Mouse (Mus musculus): ENCODE results near the gene Wdr89. TPM values are rescaled to one million over a fixed set of nuclear protein-coding genes. Genes with fewer than 3 reads are reported as not detected.

Wdr89 gene
- polyA plus RNA-seq, 1 experiment, result 7.0 TPM

GRCm38 (mm10) chr12:75623292-75623691, 46.0 kb downstream of the Wdr89 start:
- Histone ChIP-seq H3K4me3 (ENCODE audit: insufficient read depth, low read length) (no peak overlapping the region), H3K27ac (ENCODE audit: insufficient read depth, low read length) (no peak overlapping the region), H3K4me1 (ENCODE audit: control insufficient read depth, insufficient read depth, low read length) (no peaks in the 10 kb centered on the region)
- TF ChIP-seq POLR2A (IDR thresholded peaks at IDR 0.05; ENCODE audit: extremely low read depth, insufficient read depth, low read length) (no peak), CTCF (IDR thresholded peaks at IDR 0.05; ENCODE audit: extremely low read depth, insufficient read depth, low read length) (no peak)

DNA sequence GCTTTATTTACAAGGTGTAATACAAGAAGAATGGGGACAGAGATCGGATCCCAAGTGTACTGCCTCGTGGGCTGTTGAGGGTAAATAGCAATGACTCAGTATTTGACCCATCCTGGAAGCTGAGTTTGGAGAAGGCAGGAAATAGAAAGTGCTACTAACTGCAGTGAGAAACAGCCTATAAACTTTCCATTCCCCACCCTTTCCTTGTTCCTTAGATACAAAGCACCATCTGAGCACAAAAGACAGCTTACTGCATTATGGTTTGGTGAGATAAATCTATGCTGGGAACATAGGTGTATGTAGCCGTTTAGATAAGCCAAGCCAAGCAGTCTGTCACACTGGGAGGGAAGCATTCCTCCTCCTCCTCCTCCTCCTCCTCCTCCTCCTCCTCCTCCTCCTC, 46.5 kb downstream of the Wdr89 start:
- Histone ChIP-seq H3K27ac (ENCODE audit: insufficient read depth, low read length) (no peak overlapping the region), H3K4me1 (ENCODE audit: control insufficient read depth, insufficient read depth, low read length) (no peaks in the 10 kb centered on the region), H3K4me3 (ENCODE audit: insufficient read depth, low read length) (no peak overlapping the region)
- TF ChIP-seq CTCF (IDR thresholded peaks at IDR 0.05; ENCODE audit: extremely low read depth, insufficient read depth, low read length), result no peak
- TF ChIP-seq POLR2A (IDR thresholded peaks at IDR 0.05; ENCODE audit: extremely low read depth, insufficient read depth, low read length), result no peak

DNA sequence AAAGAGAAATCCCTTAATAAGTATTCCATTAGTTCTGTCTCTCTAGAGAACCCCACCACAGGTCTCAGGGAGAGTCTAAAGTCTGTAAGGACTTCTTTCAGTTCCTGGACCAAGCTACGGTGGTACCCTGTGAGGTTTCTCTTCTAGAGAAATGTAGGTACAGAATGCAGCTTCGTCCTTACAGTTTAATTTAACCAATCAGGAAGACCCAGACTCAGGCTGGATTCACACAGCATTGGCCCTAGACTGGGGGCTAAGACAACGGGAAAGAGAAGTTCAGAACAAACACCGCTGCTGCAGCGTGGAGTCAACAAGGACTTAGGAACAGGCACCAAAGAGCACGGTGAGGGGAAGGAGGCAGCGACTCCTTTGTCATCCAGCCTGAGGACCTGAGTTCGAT, 52.5 kb downstream of the Wdr89 start:
- TF ChIP-seq CTCF (IDR thresholded peaks at IDR 0.05; ENCODE audit: extremely low read depth, insufficient read depth, low read length), result no peak

GRCm38 (mm10) chr12:75616158-75616791, 53.1 kb downstream of the Wdr89 start:
- Histone ChIP-seq H3K4me1 (ENCODE audit: control insufficient read depth, insufficient read depth, low read length) (no peaks in the 10 kb centered on the region), H3K27ac (ENCODE audit: insufficient read depth, low read length) (no peak overlapping the region), H3K4me3 (ENCODE audit: insufficient read depth, low read length) (0 out of 2 replicates have a peak overlapping the region, but pooled peaks have one; percentile 21)
- TF ChIP-seq POLR2A (IDR thresholded peaks at IDR 0.05; ENCODE audit: extremely low read depth, insufficient read depth, low read length) (no peak), CTCF (IDR thresholded peaks at IDR 0.05; ENCODE audit: extremely low read depth, insufficient read depth, low read length) (no peak)

More for the DNA sequence above, 52.5 kb downstream of the Wdr89 start:
- Histone ChIP-seq H3K27ac (ENCODE audit: insufficient read depth, low read length) (no peak overlapping the region), H3K4me3 (ENCODE audit: insufficient read depth, low read length) (no peak overlapping the region), H3K4me1 (ENCODE audit: control insufficient read depth, insufficient read depth, low read length) (no peaks in the 10 kb centered on the region)

DNA sequence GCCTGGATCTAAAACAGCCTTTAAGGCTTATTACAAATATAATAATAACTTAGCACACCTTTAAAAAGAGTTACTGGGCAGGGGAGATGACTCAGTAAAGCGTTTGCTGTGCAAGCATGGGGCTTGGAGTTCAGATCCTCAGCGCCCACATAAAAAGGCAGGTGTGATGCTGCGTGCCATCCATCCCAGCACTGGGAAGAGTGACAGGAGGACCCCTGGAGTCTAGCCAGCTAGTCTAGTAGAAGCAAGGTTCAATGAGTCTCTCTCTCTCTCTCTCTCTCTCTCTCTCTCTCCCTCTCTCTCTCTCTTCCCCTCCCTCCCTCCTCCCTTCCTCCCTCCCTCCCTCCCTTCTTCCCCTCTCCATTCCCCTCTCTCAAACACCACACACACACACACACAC, 53.8 kb downstream of the Wdr89 start:
- no peaks in the 10 kb centered on the region for H3K4me1 ChIP-seq (ENCODE audit: control insufficient read depth, insufficient read depth, low read length)
- no peak overlapping the region for H3K4me3 ChIP-seq (ENCODE audit: insufficient read depth, low read length)
- no peak for TF ChIP-seq POLR2A (IDR thresholded peaks at IDR 0.05; ENCODE audit: extremely low read depth, insufficient read depth, low read length)
- no peak for TF ChIP-seq CTCF (IDR thresholded peaks at IDR 0.05; ENCODE audit: extremely low read depth, insufficient read depth, low read length)
- no peak overlapping the region for H3K27ac ChIP-seq (ENCODE audit: insufficient read depth, low read length)

DNA sequence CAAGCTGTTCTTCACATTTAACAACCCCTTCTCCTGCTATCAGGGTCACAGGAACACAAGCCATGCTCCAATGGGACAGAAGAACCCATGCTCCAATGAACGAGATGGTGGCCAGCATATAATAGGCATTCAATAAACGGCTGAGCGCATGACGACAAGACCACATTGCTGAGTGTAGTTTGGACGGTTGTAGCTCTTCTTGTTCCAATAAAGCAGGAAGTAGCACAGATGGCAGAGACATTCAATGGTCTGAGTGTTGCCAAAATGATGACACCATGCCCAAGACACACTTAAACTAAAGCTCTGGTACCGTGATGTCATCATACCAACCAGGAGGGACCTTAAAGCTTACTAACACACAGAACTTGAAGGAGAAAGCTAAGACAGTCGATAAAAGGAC, 56.6 kb downstream of the Wdr89 start:
- TF ChIP-seq CTCF (IDR thresholded peaks at IDR 0.05; ENCODE audit: extremely low read depth, insufficient read depth, low read length), result no peak
- no peak for TF ChIP-seq POLR2A (IDR thresholded peaks at IDR 0.05; ENCODE audit: extremely low read depth, insufficient read depth, low read length)
- Histone ChIP-seq H3K27ac (ENCODE audit: insufficient read depth, low read length) (no peak overlapping the region), H3K4me1 (ENCODE audit: control insufficient read depth, insufficient read depth, low read length) (no peaks in the 10 kb centered on the region), H3K4me3 (ENCODE audit: insufficient read depth, low read length) (no peak overlapping the region)

DNA sequence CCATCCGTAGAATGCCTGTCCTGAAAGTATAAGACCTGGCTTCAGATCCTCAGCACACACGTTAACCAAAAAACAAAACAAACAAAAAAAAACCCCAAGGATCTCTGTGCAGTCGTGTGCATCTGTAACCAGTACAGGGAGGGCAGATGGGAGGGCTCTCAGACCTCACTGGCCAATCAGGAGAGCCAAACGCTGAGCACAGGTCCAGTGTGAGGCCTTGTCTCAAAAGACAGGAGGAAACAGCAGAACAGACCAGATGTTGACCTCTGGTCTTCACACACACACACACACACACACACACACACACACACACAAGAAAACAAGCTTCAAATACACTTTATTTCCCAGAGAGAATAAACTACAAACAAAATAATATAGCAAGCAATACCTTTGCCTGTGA, 69.8 kb downstream of the Wdr89 start:
- TF ChIP-seq CTCF (IDR thresholded peaks at IDR 0.05; ENCODE audit: extremely low read depth, insufficient read depth, low read length) (no peak), POLR2A (IDR thresholded peaks at IDR 0.05; ENCODE audit: extremely low read depth, insufficient read depth, low read length) (no peak)
- Histone ChIP-seq H3K4me3 (ENCODE audit: insufficient read depth, low read length) (no peak overlapping the region), H3K27ac (ENCODE audit: insufficient read depth, low read length) (no peak overlapping the region), H3K4me1 (ENCODE audit: control insufficient read depth, insufficient read depth, low read length) (0 out of 2 replicates have a peak, but pooled peaks cover under 1% of the 10 kb centered on the region)

- H3K4me1 ChIP-seq (ENCODE audit: control insufficient read depth, insufficient read depth, low read length), result peaks cover 3% of the 10 kb centered on the region
- H3K4me3 ChIP-seq (ENCODE audit: insufficient read depth, low read length), result no peak overlapping the region
- H3K27ac ChIP-seq (ENCODE audit: insufficient read depth, low read length), result no peak overlapping the region
- TF ChIP-seq CTCF (IDR thresholded peaks at IDR 0.05; ENCODE audit: extremely low read depth, insufficient read depth, low read length), result no peak
Measured at GRCm38 (mm10) chr12:75598988-75599387, 70.3 kb downstream of the Wdr89 start.

GRCm38 (mm10) chr12:75597707-75598106, 71.6 kb downstream of the Wdr89 start:
- no peak overlapping the region for H3K27ac ChIP-seq (ENCODE audit: insufficient read depth, low read length)

DNA sequence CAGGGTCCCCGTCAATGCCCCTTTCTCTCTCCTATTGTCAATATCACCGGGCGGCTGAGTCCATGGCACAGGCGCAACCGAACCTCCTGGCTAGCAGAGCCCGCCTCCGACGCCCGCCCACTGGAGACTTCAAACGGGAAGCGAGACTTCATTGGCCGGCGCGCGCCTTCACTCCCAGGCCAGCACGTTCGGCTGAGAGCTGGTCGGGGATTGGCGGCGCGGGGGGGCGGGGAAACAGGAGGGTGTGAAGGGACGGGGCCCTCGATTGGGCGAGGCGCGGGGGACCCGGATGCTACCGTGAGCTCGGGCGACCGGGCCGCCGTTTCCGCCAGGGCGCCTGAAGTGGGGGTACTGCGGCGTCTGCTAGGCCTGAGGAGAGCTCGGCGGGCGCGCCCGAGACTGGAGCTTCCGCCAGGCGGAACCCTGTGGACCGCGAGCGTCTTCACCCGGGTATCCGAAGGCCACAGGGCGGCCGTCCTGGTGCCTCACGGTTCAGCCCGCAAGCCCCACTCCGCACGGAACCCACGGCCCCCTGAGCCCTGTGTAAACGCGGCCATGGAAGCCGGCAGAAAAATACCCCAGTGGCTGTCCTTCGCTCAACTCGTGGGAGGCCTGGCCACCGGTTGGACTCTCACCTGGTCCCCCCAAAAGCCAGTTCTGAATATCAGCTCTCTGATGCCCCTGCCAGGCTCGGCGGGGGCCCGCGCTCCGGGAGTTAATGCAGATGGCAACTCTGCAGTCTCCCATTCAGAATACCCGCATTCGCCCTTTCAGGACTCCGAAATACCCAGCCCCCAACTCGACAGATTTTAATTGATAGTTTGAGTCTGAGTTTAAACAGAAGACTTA, 73.0 kb downstream of the Wdr89 start, which contains the start of gene Ppp2r5e:
Gene Ppp2r5e (minus strand): TSS at position 92 of the 849 bp plus-strand sequence.
- Histone ChIP-seq H3K4me1 (ENCODE audit: control insufficient read depth, insufficient read depth, low read length) (peaks cover 4% of the 10 kb centered on the region), H3K4me3 (ENCODE audit: insufficient read depth, low read length) (peak within 1 kb of the TSS; percentile 67), H3K27ac (ENCODE audit: insufficient read depth, low read length) (peak within 1 kb of the TSS; percentile 98)
- TF ChIP-seq CTCF (IDR thresholded peaks at IDR 0.05; ENCODE audit: extremely low read depth, insufficient read depth, low read length), result no peak
- peak; percentile 75 for TF ChIP-seq POLR2A (IDR thresholded peaks at IDR 0.05; ENCODE audit: extremely low read depth, insufficient read depth, low read length)

More at GRCm38 (mm10) chr12:75597707-75598106, 71.6 kb downstream of the Wdr89 start:
- TF ChIP-seq POLR2A (IDR thresholded peaks at IDR 0.05; ENCODE audit: extremely low read depth, insufficient read depth, low read length) (no peak), CTCF (IDR thresholded peaks at IDR 0.05; ENCODE audit: extremely low read depth, insufficient read depth, low read length) (no peak)
- H3K4me1 ChIP-seq (ENCODE audit: control insufficient read depth, insufficient read depth, low read length), result peaks cover 4% of the 10 kb centered on the region
- H3K4me3 ChIP-seq (ENCODE audit: insufficient read depth, low read length), result no peak overlapping the region
